Mouse (Mus musculus): Measurements from ENCODE around the gene Epb41l3.

- TF ChIP-seq CTCF (IDR thresholded peaks at IDR 0.05; ENCODE audit: low read depth) (no peak), EP300 (IDR thresholded peaks at IDR 0.05; ENCODE audit: low read depth) (no peak)
Measured at GRCm38 (mm10) chr17:69266936-69267335, 191.5 kb downstream of the Epb41l3 start.
